Mouse (Mus musculus) adipose tissue, adult 10 weeks (tissue): ENCODE data around the gene Olfr417. TPM values are rescaled to one million over a fixed set of nuclear protein-coding genes. Genes with fewer than 3 reads are reported as not detected.

Experiments
- polyA plus RNA-seq: library from polyadenylated mRNA; stranded (reverse); fragments of 350-450 nt; fragmentation: Illumina TruSeq; extraction: RNeasy Lipid Tissue Mini Kit (QIAGEN cat#74804); gene quantifications from one replicate; pipeline ENCODE4 v1.2.3, GENCODE M21; 2014; ENCODE audit warnings: low read depth, low replicate concordance

Olfr417 gene
- polyA plus RNA-seq = not detected

GRCm38 (mm10) chr1:174364882-174365451, at the start of gene Olfr417:
Gene Olfr417 (plus strand): TSS chr1:174365122.

GRCm38 (mm10) chr1:174330218-174330617, 34.7 kb upstream of the Olfr417 start, which contains the start of gene Mptx1:
Gene Mptx1 (plus strand): TSS chr1:174330518.

GRCm38 (mm10) chr1:174390746-174391145, 25.8 kb downstream of the Olfr417 start, which contains the start of gene Olfr248:
Gene Olfr248 (plus strand): TSS chr1:174391046.

GRCm38 (mm10) chr1:174423764-174424163, 58.8 kb downstream of the Olfr417 start, which contains the start of gene Olfr414:
Gene Olfr414 (plus strand): TSS chr1:174424064.

Other genes starting within 250 kb of the Olfr417 start
- gene Olfr231, start 244.0 kb upstream of the Olfr417 start, polyA plus RNA-seq = not detected
- gene Olfr424, start 233.6 kb upstream of the Olfr417 start, polyA plus RNA-seq = not detected
- gene Olfr420, start 209.5 kb upstream of the Olfr417 start, polyA plus RNA-seq = not detected
- 0.26 TPM for gene Spta1, start 192.3 kb upstream of the Olfr417 start, polyA plus RNA-seq
- gene Olfr419, start 113.1 kb upstream of the Olfr417 start, polyA plus RNA-seq = not detected
- not detected for gene Mptx1, start 34.6 kb upstream of the Olfr417 start, polyA plus RNA-seq
- gene Olfr248, start 25.9 kb downstream of the Olfr417 start, polyA plus RNA-seq = not detected
- gene Olfr414, start 58.9 kb downstream of the Olfr417 start, polyA plus RNA-seq = not detected
- not detected for gene Olfr220, start 77.0 kb downstream of the Olfr417 start, polyA plus RNA-seq
- 1.3 TPM for gene Fmn2, start 136.7 kb downstream of the Olfr417 start, polyA plus RNA-seq